Mouse (Mus musculus) T-helper 17 cell (primary cell): ENCODE results near the gene Rad51b.

Experiments used
- in situ Hi-C, 2 experiments: fragments of 300-600 bp; cut with MboI, MseI; formaldehyde crosslinking; loops; 1 replicate in 1 of 2; 2 replicates in 1 of 2; pipeline ENCODE4 v1.15.1; 2025; ENCODE audit warnings: high pct_unique_total_duplicates in 2 of 2

Gene Rad51b

DNA sequence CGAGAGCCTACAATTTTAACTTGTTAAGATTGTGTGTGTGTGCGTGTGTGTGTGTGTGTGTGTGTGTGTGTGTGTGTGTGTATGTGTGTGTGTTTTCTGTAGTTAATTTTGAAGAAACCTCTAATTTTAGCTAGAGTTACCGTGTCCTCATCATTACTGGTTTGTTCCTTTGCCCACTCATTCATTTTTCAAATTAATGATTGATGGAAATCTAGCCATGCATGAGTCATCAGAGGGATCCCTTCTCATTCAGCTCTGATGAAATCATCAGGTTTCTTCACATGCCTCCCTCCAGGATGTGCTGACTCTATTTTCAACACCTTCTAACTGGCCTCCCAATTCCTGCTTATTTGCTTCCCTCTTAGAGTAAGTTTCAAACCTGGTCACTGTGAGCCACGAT, 263.8 kb downstream of the Rad51b start:
- in situ Hi-C loops, result no loop called here

DNA sequence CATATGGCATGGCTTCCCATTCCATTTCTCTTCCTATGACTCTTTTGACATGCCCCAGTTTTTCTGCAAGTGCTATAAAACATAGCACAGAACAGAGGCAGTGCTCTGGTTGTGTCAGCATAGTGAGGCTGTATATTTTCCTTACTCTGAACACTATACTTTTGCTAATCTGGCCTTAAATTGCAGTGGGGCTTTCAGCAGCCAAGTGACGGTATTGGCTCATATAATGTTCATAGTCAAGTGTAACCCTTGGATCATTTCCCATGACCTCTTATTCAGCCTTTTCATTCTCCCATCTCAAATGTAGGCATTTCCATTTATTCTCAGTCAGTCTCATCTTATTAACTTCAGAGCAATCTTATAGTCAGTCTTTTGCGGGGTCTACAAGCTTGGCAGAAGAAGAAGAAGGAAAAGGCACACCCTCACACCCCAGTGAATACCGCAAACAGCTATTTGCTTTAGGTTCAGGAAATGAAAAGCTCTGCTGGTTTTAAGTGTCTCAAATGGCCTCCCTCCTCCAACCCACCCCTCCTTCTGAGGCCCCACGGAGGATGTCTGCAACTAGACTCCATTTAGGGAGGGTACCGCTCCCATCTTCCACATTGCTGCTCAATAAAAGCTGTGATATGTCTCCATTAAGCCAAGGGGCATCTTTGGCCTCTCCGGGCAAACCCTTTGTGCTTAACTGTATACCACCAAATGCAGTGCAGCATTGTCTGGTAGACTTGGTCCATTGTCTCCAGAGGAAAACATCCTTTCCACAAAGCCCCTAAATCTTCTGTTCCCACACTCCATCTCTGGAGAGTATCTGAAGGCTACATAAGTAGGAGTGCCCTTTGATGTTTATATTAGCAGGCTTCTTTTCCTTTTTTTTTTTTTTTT, 277.3 kb downstream of the Rad51b start:
- in situ Hi-C loops, result no loop called here

DNA sequence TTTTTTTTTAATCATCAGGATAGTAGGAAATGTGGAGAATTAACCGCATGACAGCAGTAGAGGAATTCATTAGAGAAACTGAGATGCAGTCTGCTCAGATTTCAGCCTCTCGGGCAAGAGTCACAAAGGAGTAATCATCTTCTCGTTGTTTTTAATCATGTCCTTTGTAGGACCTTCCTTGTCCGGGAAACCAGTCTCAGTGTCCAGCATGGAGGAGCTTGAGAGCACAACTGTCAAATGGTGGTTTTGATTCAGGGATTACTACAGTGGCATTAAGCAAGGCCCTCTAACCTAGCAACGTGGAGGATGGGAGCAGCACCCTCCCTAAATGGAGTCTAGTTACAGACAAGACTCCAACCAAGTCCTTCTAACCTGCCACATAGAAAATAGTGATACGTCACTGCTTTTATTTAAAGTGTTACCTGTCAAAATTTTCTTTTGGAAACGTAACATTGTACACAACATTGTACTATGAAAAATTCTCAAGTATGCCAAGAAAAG, 278.0 kb downstream of the Rad51b start:
- in situ Hi-C loops, result no loop called here

DNA sequence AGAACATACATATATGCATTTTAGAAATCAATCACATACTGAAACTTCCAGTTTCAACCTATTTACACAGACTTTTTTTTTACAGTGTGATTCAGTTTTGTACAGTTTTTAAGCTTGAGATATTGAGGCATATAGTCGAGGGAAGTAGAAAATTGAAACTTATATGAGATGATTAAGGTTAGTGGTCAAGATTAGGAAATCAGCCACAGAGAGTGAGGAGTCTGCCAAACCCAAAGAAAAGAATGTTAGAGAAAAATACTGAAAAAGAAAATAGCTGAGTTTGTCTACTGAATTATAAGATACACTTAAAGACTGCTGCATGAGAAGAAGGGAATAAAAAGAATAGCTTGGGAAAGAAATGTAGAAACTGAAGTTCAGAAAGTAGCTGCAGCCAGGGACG, 280.4 kb downstream of the Rad51b start:
- in situ Hi-C loops, result no loop called here

DNA sequence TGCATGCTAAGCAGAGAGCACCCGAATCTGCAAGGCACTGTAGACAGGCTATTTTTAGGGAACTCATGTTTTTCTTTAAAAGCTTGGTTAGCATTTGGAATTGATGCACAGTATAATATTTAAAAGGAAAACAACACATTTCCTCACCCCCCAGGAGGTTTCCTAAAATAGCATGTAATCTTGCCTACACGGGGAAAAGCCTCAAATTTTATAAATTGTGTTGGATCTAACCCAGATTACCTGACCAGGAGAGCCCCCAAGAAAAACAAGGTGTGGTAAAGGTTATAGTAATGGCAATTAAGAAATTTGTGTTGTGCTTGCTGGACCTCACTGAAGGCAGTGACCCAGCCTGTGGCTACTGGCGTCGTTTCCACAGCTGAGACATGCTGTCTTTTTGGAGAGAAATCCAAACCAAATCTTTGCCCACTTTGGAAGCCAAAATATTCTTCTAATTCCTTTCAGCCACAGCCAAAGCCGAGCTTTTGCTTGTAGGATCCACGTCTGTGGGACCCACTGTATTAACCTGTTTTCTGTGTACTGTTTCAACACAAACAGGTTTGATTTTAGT, 282.0 kb downstream of the Rad51b start:
- in situ Hi-C loops, result no loop called here

DNA sequence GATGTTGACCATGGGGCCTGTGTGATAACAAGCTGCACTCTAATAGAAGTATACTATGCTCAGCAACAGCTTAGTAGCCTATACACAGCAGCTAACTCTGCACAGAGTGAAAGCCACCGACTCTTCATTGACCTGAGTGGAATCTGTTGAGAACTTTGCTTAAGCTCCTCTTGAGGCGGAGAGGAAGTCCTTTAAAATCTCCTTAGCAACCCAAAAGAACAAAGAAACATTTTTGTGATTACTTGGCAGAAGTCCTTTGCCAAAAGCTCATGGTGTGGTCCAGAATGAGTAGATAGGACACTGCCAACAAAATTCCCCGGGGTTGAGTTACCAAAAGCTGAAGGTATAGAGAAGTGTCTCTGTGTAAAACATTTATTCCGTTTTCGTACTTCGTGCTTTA, 282.8 kb downstream of the Rad51b start:
- in situ Hi-C loops, result no loop called here

DNA sequence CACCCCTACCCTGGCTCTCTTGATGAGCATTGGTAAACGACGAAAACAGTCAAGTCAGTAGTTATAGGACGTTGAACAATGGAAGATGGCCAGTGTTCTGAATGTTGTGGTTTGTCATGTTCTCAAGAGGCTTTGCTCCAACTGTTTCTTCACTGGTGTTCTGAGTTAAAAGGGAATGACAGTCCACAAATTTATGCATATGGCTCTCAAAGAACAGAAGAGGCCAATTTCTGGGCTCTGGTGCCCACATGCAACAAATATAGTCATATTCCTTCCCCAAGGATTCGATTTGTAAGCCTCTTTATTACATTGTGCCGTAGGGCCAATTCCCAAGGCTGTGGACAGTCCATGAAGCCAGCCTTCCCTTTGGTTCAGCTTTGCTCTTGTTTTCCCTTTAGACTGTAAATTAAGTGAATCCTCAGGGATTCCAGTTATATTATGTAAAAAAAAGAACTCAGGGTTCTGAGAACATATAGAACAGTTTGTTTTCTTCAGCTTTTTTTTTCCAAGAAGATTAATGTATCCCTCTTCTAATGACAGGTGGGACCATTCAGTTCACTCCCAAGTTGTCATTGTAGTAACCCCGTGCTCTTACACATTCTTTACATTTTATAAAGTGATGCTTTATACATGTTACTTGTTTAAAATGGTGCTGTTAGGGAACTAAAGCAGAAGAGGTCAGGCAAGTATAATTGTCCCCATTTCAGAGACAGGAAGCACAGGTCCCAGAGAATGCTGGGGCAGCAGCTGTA, 287.6 kb downstream of the Rad51b start:
- in situ Hi-C loops, result no loop called here

DNA sequence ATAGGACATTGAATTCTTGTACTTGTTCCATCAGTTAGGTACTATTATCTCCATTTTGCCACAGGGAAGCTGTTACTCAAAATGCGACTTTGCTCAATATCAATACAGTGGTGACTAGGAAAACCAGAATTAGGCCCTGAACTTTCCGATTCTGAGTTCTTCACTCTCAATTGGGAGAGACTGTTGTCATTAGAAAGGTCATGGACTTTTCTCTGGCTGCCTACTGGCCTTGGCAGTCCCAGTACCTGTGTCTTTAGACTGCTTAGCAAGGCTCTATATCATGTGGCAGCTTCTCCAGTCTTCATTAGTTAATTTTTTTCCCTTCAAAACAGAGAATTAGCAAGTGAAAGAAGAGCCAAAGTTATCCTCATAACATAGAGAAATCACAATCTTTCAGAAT, 288.3 kb downstream of the Rad51b start:
- in situ Hi-C loops, result no loop called here

DNA sequence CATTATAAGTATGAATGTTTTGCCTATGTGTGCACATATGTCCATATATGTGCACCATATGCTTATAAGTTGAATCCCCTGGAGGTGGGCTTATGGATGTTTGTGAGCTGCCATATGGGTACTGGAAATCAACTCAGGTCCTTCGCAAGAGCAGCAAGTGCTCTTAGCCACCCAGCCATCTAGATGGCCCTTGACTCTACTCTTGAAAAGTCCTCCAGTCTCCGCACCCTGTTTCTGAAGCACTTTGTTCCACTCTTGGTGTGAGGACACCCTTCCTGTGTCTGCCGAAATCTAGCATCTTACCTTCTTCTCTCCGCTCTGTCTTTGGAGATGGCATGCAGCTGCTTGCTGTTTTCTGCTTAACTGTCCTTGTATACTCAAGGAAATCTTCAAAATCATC, 291.7 kb downstream of the Rad51b start:
- in situ Hi-C loops, result no loop called here

DNA sequence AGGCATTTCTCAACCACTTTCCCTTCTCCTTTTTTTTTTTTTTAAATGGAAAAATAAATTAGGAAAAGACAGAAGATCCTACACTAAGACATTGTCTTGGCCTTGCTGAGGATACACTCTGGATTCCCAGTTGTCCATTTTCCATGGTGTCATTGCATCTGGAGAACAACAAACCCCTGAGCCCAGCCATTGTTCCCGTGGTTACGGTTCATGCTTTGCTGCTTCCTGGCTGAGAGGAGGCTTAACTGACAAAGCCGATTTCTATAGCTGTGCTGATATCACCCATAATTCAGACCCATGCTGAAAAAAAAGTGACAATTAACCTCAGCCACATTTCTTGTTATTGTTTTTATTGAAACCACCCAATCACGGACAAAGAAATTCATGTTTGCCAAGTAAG, 295.1 kb downstream of the Rad51b start:
- in situ Hi-C loops, result loop anchor here in 1 of 2 experiments (10.0 kb wide), 1 partner anchor 227 kb away; no protein-coding TSS in a partner anchor

DNA sequence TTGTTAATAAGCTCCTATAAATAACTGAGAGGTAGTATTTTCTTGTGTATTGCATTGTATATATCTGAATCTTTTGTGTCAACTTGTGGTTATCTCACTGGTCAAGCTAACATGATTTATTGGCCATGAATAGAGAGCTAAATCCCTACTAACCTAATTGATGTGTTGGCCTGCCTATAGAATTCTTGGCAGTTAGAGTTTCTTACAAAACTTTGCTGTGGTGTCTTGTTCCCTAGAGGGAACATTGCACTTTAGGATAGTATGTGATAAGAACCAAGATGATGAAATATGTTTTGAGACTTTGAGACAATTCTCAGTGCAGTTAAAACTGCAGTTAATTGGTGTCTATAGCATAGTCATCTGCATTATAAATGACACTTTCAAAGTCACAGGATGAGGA, 299.8 kb downstream of the Rad51b start:
- in situ Hi-C loops, result loop anchor here (5.0 to 10.0 kb wide), 2 partner anchors 232 to 260 kb away; no protein-coding TSS in a partner anchor

DNA sequence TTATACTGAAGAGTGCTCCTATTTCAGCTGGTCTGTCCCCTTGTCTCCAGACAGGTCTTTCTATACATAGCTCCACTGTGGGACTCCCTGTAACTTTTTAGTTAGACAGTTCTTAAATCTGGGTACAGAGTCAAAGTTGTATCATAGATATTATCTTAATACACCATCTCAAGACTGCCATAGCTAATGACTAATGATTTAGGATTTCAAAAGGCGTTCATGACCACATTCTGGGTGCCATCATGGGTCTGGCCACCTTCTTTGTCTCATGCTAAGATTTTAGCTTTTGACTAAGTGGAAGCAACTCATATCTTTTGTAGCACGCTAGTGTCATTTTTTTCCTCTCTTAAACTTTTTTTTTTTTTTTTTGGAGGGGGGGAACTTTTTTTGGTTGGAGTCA, 300.3 kb downstream of the Rad51b start:
- in situ Hi-C loops, result loop anchor here (5.0 to 10.0 kb wide), 2 partner anchors 233 to 260 kb away; no protein-coding TSS in a partner anchor

DNA sequence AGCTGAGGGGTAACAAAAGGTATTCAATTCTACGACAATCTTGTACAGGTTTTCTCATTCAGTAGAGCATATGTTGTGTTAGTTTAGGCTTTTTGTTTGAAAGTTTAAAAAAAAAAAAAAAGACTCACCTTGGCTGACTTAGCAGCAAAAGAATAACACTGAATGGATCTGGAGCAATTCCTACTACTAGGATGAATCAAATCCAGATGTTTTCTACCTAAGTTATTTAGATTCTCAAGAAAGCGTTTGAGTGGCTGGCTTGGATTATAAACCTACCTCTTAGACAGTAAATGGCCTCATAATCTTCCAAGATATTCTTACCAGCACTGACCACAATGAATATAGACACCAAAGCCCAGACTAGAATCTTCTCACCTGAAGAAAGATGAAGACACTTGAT, 300.7 kb downstream of the Rad51b start:
- in situ Hi-C loops, result loop anchor here (5.0 to 10.0 kb wide), 2 partner anchors 233 to 260 kb away; no protein-coding TSS in a partner anchor

DNA sequence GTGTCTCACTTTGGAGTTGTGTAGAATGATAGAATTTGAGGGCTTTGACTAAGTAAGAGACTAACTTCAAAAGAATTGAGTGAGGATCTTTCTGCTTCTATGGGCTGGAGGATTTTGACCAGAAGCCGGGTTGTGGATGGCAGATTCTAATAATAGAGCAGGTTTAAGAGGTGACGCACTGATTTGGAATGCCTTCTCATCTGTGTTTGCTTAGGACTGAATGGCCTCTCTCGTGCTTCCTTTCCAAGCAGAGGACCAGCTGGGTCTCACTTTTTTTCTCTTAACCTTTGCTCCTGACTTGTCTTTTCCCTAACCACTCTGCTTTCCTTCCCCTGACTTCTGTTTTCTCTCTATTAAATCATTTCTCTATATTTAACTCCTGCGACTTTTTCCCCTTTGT, 301.4 kb downstream of the Rad51b start:
- in situ Hi-C loops, result loop anchor here (5.0 to 10.0 kb wide), 2 partner anchors 234 to 261 kb away; no protein-coding TSS in a partner anchor

DNA sequence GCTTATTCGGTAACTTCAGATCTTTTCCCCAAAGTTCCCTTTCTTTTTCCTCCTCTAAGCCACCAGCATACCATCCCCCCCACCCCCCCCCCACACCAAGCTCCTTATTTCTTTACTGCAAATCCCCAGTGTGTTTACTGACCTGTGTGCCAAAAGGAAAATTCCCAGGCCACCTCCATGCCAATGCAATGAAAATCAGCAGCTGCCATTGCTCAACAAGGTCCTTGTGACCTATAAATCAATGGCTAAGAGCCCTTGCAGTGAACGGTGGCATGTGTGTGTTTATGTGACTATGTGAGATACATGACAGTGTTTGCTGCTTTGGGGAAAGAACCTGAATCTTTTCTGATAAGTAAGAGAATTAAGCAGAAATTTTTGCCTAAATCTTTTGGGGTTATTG, 301.8 kb downstream of the Rad51b start:
- in situ Hi-C loops, result loop anchor here (5.0 to 10.0 kb wide), 2 partner anchors 234 to 262 kb away; no protein-coding TSS in a partner anchor

DNA sequence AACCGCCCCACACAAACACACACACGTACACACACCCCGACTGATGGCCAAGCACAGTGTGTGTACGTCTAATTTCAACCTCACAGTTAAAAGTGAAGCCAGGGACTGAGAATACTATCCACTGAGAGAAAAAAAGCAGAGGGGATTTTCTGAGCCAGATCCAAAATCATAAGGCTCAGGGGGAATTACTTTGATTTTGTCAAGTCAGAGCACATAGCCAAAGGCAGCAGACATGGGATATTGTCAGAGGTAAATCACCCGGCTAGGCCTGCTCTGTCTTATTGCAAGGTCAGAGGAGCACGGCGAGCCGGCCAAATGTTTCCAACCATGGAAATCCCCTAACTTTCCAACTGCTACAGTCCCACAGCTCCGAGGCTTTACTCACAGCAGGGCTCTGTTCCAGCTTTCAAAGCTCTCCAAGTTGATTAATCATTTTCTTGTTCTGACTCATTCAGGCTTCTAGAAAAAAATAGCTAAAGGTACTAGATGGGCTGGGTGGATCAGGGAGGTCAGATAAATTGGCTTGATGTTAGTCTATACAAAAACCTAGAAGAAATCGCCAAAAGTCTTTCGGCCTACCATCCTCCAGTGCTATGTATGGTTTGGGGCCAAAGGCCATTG, 303.2 kb downstream of the Rad51b start:
- in situ Hi-C loops, result loop anchor here in 1 of 2 experiments (25.0 kb wide), 1 partner anchor 162 kb away; no protein-coding TSS in a partner anchor

DNA sequence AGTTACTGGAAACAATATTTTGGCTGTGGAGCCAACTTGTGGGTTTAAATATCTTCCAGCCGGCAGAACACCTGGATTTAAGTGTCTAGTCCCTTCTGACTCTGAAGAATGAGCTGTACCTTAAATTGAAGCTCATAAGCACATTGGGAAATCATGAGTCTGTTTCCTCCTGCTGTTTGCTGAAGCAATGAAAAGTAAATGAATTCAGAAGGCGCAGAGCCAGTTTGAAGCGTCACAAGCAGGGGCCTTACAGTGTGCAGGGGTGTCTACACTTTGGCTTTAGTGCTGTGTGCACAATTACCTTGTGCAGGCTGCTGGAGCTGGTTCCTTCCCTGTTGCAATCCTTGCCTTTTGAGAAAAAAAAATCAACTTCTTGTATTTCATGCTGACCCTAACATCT, 305.6 kb downstream of the Rad51b start:
- in situ Hi-C loops, result loop anchor here in 1 of 2 experiments (25.0 kb wide), 1 partner anchor 160 kb away; no protein-coding TSS in a partner anchor

DNA sequence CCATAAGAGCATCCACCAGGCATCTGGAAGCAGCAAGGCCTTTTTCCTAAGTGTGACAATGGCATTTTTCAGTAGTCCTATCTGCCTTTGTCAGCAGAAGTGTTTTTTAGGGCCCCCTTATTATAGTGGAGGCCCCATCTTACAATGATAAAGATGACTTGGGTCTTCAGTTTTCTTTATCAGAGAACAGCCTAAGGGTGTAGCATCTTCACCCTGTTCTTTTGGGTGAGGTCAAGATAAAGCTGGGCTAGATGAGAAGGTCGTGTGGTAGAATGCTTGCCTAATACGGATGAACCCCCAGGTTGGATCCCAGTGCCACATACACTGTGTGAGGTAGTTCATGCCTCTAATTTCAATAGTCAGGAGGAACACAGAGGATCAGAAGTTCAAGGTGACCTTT, 307.8 kb downstream of the Rad51b start:
- in situ Hi-C loops, result loop anchor here in 1 of 2 experiments (25.0 kb wide), 1 partner anchor 157 kb away; no protein-coding TSS in a partner anchor

DNA sequence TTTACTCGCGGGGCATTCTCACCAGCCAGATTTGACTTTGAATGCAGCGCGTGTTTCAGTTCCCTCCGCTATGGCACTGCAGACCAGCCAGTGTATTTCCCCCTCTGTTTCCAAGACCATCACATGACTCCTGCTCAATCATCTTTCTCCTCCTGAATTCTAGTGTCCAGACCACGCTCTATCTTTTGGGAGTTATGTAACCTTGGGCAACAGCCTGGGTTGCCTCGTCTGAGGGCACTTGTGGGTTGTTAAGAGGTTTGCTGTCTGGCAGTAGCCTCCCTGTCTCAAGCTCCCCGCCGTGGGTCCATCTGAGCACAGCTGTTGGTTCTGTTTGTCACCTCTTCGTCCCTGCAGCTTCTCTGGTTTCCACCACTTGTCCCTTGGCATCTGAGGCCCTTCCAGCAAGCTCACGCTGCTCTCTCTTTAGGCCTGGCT, 309.1 kb downstream of the Rad51b start:
- in situ Hi-C loops, result loop anchor here in 1 of 2 experiments (25.0 kb wide), 1 partner anchor 156 kb away; no protein-coding TSS in a partner anchor

DNA sequence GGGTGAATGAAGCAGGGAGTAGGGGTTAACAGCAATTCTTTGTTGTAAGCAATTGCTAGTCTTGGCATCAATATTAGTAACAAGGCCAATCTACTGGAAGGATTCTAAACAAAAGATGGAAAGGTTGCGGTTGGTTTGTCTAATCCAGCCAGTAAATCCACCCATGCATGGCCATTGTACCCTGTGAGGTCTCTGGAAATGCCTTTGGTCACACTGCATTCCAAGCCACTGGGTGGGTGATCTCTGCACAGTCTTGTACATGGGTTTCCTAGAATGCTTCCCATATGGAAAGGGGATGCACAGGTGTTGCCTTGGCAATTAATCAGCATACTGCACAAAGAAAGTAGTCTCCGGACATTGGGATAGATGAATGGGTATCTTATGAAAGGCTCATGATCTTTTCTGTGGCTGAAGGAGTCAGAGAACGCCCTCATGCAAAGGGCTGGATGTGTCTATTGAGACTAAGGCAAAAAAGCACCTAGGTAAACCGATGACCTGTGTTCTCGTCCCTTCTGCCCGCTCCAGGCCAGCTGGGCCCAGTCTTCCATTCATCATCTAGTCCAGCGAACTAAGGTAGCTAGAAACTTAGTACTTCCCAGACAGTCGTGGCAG, 312.4 kb downstream of the Rad51b start:
- in situ Hi-C loops, result loop anchor here (5.0 to 25.0 kb wide), 4 partner anchors 83 to 535 kb away; no protein-coding TSS in a partner anchor
